Mouse (Mus musculus) heart, postnatal 0 days (tissue): Measurements from ENCODE around the gene St5. TPM values are rescaled to one million over a fixed set of nuclear protein-coding genes. Genes with fewer than 3 reads are reported as not detected.

Source experiments
- ATAC-seq: fragments of 200-750 bp; cut with Nextera tagmentation; 2 replicates; pipeline ENCODE4 v1.8.0; 2017; ENCODE audit warnings: low read depth, moderate number of reproducible peaks, moderate library complexity; ENCODE audit not compliant: insufficient read depth
- DNase-seq: peaks from one replicate; pipeline ENCODE4 v3.0.0-alpha.2; 2016; ENCODE audit warnings: low spot score
- H3K27ac ChIP-seq: fragments of 300-500 bp; sonication (generic); 2 replicates; pipeline ENCODE4 v1.5.1; 2014; ENCODE audit warnings: low read depth, mild to moderate bottlenecking
- H3K27me3 ChIP-seq: fragments of 300-500 bp; sonication (generic); 2 replicates; pipeline ENCODE4 v1.6.1; 2014; ENCODE audit warnings: low read length, mixed read lengths; ENCODE audit not compliant: control insufficient read depth, insufficient read depth
- H3K36me3 ChIP-seq: fragments of 300-500 bp; sonication (generic); replicated peaks from 2 replicates; pipeline ENCODE4 v1.6.1; 2014; ENCODE audit warnings: low read length, mixed read lengths; ENCODE audit not compliant: control insufficient read depth, insufficient read depth
- H3K4me1 ChIP-seq: fragments of 300-500 bp; sonication (generic); 2 replicates; pipeline ENCODE4 v1.6.1; 2014; ENCODE audit warnings: antibody characterized with exemption; ENCODE audit not compliant: control insufficient read depth, insufficient read depth
- H3K4me2 ChIP-seq: fragments of 300-500 bp; sonication (generic); 2 replicates; pipeline ENCODE4 v1.6.1; 2014; ENCODE audit warnings: low read depth, mild to moderate bottlenecking, low read length, moderate library complexity
- H3K4me3 ChIP-seq: fragments of 300-500 bp; sonication (generic); 2 replicates; pipeline ENCODE4 v1.5.1; 2014; ENCODE audit warnings: low read depth, low read length
- H3K9ac ChIP-seq: fragments of 300-500 bp; sonication (generic); replicated peaks from 2 replicates; pipeline ENCODE4 v1.6.1; 2014; ENCODE audit warnings: low read depth, low read length, mixed read lengths
- H3K9me3 ChIP-seq: fragments of 300-500 bp; sonication (generic); replicated peaks from 2 replicates; pipeline ENCODE4 v1.6.1; 2016; ENCODE audit warnings: low read length; ENCODE audit not compliant: control insufficient read depth
- CTCF ChIP-seq: IDR thresholded peaks from 2 replicates; pipeline ENCODE4 v1.5.1; 2016; ENCODE audit warnings: antibody characterized with exemption, control low read depth, low read depth
- EP300 ChIP-seq: IDR thresholded peaks from 2 replicates; pipeline ENCODE4 v1.6.1; 2016; ENCODE audit warnings: antibody characterized with exemption, low read depth
- WGBS: fragments of 180-500 bp; shearing (Covaris S2); extraction: QIAGEN DNeasy Blood & Tissue Kit; methylation state at CpG from one replicate; pipeline ENCODE4 v1.1.7; 2014; 5-methylcytosine and 5-hydroxymethylcytosine counted together
- polyA plus RNA-seq: library from polyadenylated mRNA; unstranded; fragments of >200 nt; fragmentation: Nextera tagmentation; extraction: Ambion mirVana; gene quantifications from 2 replicates; pipeline ENCODE4 v1.2.1, GENCODE M21; 2015
- total RNA-seq: library from RNA; depleted of rRNA; stranded (reverse); fragments of >200 nt; gene quantifications from 2 replicates; pipeline ENCODE4 v1.2.3, GENCODE M21; 2014; ENCODE audit warnings: low replicate concordance

St5 gene
- total and polyA plus RNA-seq, 2 experiments from 2014 or later = 28.8 to 58.8 TPM

- H3K9ac ChIP-seq = no peak overlapping the region
- TF ChIP-seq EP300 = no peak
- no peak for TF ChIP-seq CTCF
- DNase-seq (no peak), ATAC-seq (no peak)
- no peak overlapping the region for H3K27ac ChIP-seq
- peaks cover 16% of the 10 kb centered on the region for H3K4me1 ChIP-seq
- H3K4me3 ChIP-seq = no peak overlapping the region
- H3K27me3 ChIP-seq = no peaks in the 10 kb centered on the region
- 53% methylated on average over 9 of the region's 9 CpGs for WGBS
- H3K4me2 ChIP-seq = no peak overlapping the region
- H3K9me3 ChIP-seq = no peaks in the 10 kb centered on the region
- no peaks in the 10 kb centered on the region for H3K36me3 ChIP-seq
These were observed 81.1 kb downstream of the St5 start for GRCm38 (mm10) chr7:109622234-109622838.

GRCm38 (mm10) chr7:109620967-109621366, 82.4 kb downstream of the St5 start:
- Histone ChIP-seq H3K4me1 (peaks cover 23% of the 10 kb centered on the region), H3K4me2 (no peak overlapping the region), H3K27me3 (no peaks in the 10 kb centered on the region), H3K9ac (no peak overlapping the region), H3K4me3 (no peak overlapping the region), H3K9me3 (no peaks in the 10 kb centered on the region), H3K36me3 (no peaks in the 10 kb centered on the region), H3K27ac (peak overlapping the region; percentile 21)
- DNase-seq = no peak
- WGBS = 39% methylated on average over 2 of the region's 2 CpGs
- no peak for ATAC-seq
- no peak for TF ChIP-seq CTCF
- no peak for TF ChIP-seq EP300

- no peak for DNase-seq
- no peak for TF ChIP-seq EP300
- no peak for TF ChIP-seq CTCF
- Histone ChIP-seq H3K36me3 (no peaks in the 10 kb centered on the region), H3K4me2 (no peak overlapping the region), H3K27ac (peak overlapping the region; percentile 21; the same call in 1 of the 2 replicates), H3K9me3 (no peaks in the 10 kb centered on the region), H3K9ac (no peak overlapping the region), H3K27me3 (no peaks in the 10 kb centered on the region), H3K4me1 (peaks cover 24% of the 10 kb centered on the region), H3K4me3 (no peak overlapping the region)
- 70% methylated on average over 3 of the region's 3 CpGs for WGBS
- ATAC-seq = no peak
These were observed 83.1 kb downstream of the St5 start for GRCm38 (mm10) chr7:109620288-109620687.

- peak; percentile 85 for TF ChIP-seq CTCF
- TF ChIP-seq EP300 = no peak
- Histone ChIP-seq H3K27me3 (no peaks in the 10 kb centered on the region), H3K9ac (no peak overlapping the region), H3K9me3 (no peaks in the 10 kb centered on the region), H3K4me2 (no peak overlapping the region), H3K36me3 (no peaks in the 10 kb centered on the region), H3K4me3 (no peak overlapping the region), H3K4me1 (peaks cover 39% of the 10 kb centered on the region), H3K27ac (peak overlapping the region; percentile 94)
- DNase-seq = peak; percentile 84
- 33% methylated on average over 6 of the region's 6 CpGs for WGBS
- no peak for ATAC-seq
These were observed 84.7 kb downstream of the St5 start for GRCm38 (mm10) chr7:109618721-109619120.

GRCm38 (mm10) chr7:109617838-109618237, 85.6 kb downstream of the St5 start:
- Histone ChIP-seq H3K9ac (no peak overlapping the region), H3K9me3 (no peaks in the 10 kb centered on the region), H3K4me3 (no peak overlapping the region), H3K4me1 (peaks cover 45% of the 10 kb centered on the region), H3K27me3 (no peaks in the 10 kb centered on the region), H3K4me2 (no peak overlapping the region), H3K36me3 (no peaks in the 10 kb centered on the region), H3K27ac (peak overlapping the region; percentile 94)
- DNase-seq (peak; percentile 84), ATAC-seq (peak; percentile 22; the same call in 1 of the 2 replicates)
- WGBS = 13% methylated on average over 3 of the region's 3 CpGs
- no peak for TF ChIP-seq CTCF
- peak; percentile 68; the same call in 1 of the 2 replicates for TF ChIP-seq EP300
